Mouse (Mus musculus) cerebellum, postnatal 14 days (tissue): ENCODE data around the gene Gigyf2.
"Not testable (repeated sequence)": the region's sequence is repeated elsewhere in the genome, so short reads cannot be mapped to it uniquely, and the experiment has no call there.

Experiments
- DNase-seq, 2 experiments: peaks; one replicate each; pipeline ENCODE4 v3.0.0; 2021; ENCODE audit warnings: mixed read lengths in 2 of 2

Gigyf2 gene

GRCm38 (mm10) chr1:87456425-87456824 lies 129.6 kb downstream of the Gigyf2 start:
- no peak for DNase-seq

- no peak for DNase-seq
These were observed 131.2 kb downstream of the Gigyf2 start for GRCm38 (mm10) chr1:87458045-87458444.

- DNase-seq = not testable (repeated sequence)
These were observed 133.1 kb downstream of the Gigyf2 start for GRCm38 (mm10) chr1:87459856-87460255.

- DNase-seq = no peak
These were observed 140.7 kb downstream of the Gigyf2 start for GRCm38 (mm10) chr1:87467469-87467868.

- peak in 1 of 2 experiments; percentile 46 for DNase-seq
These were observed 141.5 kb downstream of the Gigyf2 start for GRCm38 (mm10) chr1:87468321-87468720.

- not testable (repeated sequence) for DNase-seq
These were observed 143.2 kb downstream of the Gigyf2 start, which contains the start of gene Snorc for GRCm38 (mm10) chr1:87469971-87470370. TSS of gene Snorc (plus strand) at chr1:87470271.

GRCm38 (mm10) chr1:87471914-87472313 lies 145.1 kb downstream of the Gigyf2 start:
- no peak for DNase-seq

- DNase-seq = no peak
These were observed 145.8 kb downstream of the Gigyf2 start for GRCm38 (mm10) chr1:87472576-87472975.

- DNase-seq = no peak
These were observed 148.5 kb downstream of the Gigyf2 start for GRCm38 (mm10) chr1:87475076-87475895.

- DNase-seq = peak; percentile 64 to 78
These were observed 155.7 kb downstream of the Gigyf2 start for GRCm38 (mm10) chr1:87482546-87482945.

GRCm38 (mm10) chr1:87486386-87486785 lies 159.6 kb downstream of the Gigyf2 start:
- DNase-seq = peak; percentile 86 to 91

GRCm38 (mm10) chr1:87492285-87492684 lies 165.5 kb downstream of the Gigyf2 start:
- DNase-seq = no peak

- DNase-seq = no peak
These were observed 166.7 kb downstream of the Gigyf2 start for GRCm38 (mm10) chr1:87493542-87493941.
